Mouse (Mus musculus): ENCODE data around the gene Prkch. TPM values are rescaled to one million over a fixed set of nuclear protein-coding genes. Genes with fewer than 3 reads are reported as not detected.
A peak's percentile ranks its signal among the peaks of the same experiment; 100 is the strongest.

Prkch gene
- total and polyA plus RNA-seq, 3 experiments: 3.7 to 16.2 (median 8.9) TPM

- no peak for DNase-seq
Measured at GRCm38 (mm10) chr12:73611741-73612140, 27.1 kb downstream of the Prkch start.

GRCm38 (mm10) chr12:73613183-73613582 lies 28.6 kb downstream of the Prkch start:
- DNase-seq: no peak

GRCm38 (mm10) chr12:73617652-73618051 lies 33.1 kb downstream of the Prkch start:
- peak; percentile 55 for DNase-seq

GRCm38 (mm10) chr12:73625277-73626032 lies 40.9 kb downstream of the Prkch start:
- no peak for DNase-seq

GRCm38 (mm10) chr12:73627902-73628301 lies 43.3 kb downstream of the Prkch start:
- DNase-seq: no peak

- no peak for DNase-seq
Measured at GRCm38 (mm10) chr12:73630596-73630995, 46.0 kb downstream of the Prkch start.

- no peak for DNase-seq
Measured at GRCm38 (mm10) chr12:73631148-73631547, 46.6 kb downstream of the Prkch start.

- DNase-seq: peak; percentile 44
Measured at GRCm38 (mm10) chr12:73632671-73633244, 48.2 kb downstream of the Prkch start.

GRCm38 (mm10) chr12:73633707-73634106 lies 49.1 kb downstream of the Prkch start:
- DNase-seq: no peak

- DNase-seq: no peak
Measured at GRCm38 (mm10) chr12:73639571-73639970, 55.0 kb downstream of the Prkch start.

GRCm38 (mm10) chr12:73641183-73641582 lies 56.6 kb downstream of the Prkch start:
- DNase-seq: no peak

- no peak for DNase-seq
Measured at GRCm38 (mm10) chr12:73645216-73645615, 60.6 kb downstream of the Prkch start.

GRCm38 (mm10) chr12:73647686-73648085 lies 63.1 kb downstream of the Prkch start:
- no peak for DNase-seq

GRCm38 (mm10) chr12:73656568-73657204 lies 72.1 kb downstream of the Prkch start:
- no peak for DNase-seq

GRCm38 (mm10) chr12:73663421-73663820 lies 78.8 kb downstream of the Prkch start:
- DNase-seq: no peak

- no peak for DNase-seq
Measured at GRCm38 (mm10) chr12:73666701-73667100, 82.1 kb downstream of the Prkch start.

- DNase-seq: peak; percentile 38
Measured at GRCm38 (mm10) chr12:73667607-73668006, 83.0 kb downstream of the Prkch start.

GRCm38 (mm10) chr12:73670739-73671138 lies 86.1 kb downstream of the Prkch start:
- no peak for DNase-seq

GRCm38 (mm10) chr12:73671540-73671939 lies 86.9 kb downstream of the Prkch start:
- DNase-seq: peak; percentile 26

GRCm38 (mm10) chr12:73672007-73672406 lies 87.4 kb downstream of the Prkch start:
- no peak for DNase-seq

GRCm38 (mm10) chr12:73673783-73674182 lies 89.2 kb downstream of the Prkch start:
- no peak for DNase-seq

GRCm38 (mm10) chr12:73675212-73675611 lies 90.6 kb downstream of the Prkch start:
- DNase-seq: no peak

GRCm38 (mm10) chr12:73679400-73679801 lies 94.8 kb downstream of the Prkch start:
- no peak for DNase-seq
